Mouse (Mus musculus): ENCODE data around the gene Ehmt2.

- TF ChIP-seq POLR2A (IDR thresholded peaks at IDR 0.05; ENCODE audit: borderline replicate concordance, control insufficient read depth, low read depth, low read length) (no peak), CTCF (IDR thresholded peaks at IDR 0.05; ENCODE audit: control insufficient read depth, insufficient read depth, low read length) (no peak)
These were observed 45.0 kb downstream of the Ehmt2 start for GRCm38 (mm10) chr17:34943128-34943815.
